Mouse (Mus musculus): ENCODE results near the gene Clec16a. TPM values are rescaled to one million over a fixed set of nuclear protein-coding genes. Genes with fewer than 3 reads are reported as not detected.

The Clec16a gene
- polyA plus RNA-seq (2015; fragmentation: Illumina TruSeq; extraction: RNeasy Lipid Tissue Mini Kit (QIAGEN cat#74804); ENCODE audit: low read depth, low replicate concordance), result 46.7 TPM

GRCm38 (mm10) chr16:10544995-10545622, at the start of gene Clec16a:
Gene Clec16a (plus strand): TSS chr16:10545339.

GRCm38 (mm10) chr16:10542698-10543365, 2.3 kb upstream of the Clec16a start, which contains the start of gene Dexi:
Gene Dexi (minus strand): TSS chr16:10543054.

DNA sequence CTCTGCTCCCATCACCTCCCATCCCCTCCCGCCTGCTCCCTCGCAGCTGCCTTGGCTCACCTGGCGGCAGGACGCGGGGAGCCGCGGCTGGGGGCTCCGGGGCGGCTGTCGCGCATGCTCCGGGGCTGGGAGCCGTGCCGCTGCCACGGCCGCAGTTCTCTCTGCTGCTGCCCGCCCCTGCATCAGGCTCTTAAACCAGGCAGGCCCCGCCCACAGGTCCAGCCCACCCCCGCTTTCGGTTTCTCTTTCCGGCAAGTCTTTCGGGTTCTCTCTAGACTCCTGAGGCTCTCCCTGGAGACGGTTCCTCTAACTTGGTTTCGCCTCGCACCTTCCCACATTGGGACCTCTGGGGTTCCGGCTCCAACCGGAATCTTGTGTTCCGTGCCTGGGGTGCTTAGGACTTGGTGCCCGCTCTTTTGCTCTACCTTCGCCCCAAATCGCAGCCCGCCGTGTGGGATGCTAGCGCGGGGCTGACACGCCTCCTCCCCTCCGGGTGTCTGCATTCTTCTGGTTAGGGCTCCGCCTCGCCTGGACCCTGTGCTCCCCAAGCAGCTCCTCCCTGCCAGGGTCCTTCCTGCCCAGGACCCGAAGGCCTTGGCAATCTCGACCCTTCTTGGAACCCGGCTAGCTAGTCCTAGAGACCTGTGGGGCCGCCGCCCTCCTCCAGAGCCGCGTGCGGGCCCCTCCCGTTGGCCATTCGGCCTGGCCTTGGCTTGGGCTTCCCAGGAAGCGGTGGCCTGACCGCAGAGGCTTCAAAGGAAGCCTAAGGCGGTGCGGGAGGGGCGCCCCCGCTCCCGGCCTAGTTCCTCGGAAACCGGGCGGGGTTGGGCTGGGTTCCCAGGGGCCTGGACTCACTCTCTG, 240.5 kb downstream of the Clec16a start, which contains the start of gene Socs1:
Gene Socs1 (minus strand): TSS at position 166 of the 861 bp plus-strand sequence.

GRCm38 (mm10) chr16:10788271-10788670, 243.1 kb downstream of the Clec16a start, which contains the start of gene Tnp2:
Gene Tnp2 (minus strand): TSS chr16:10788660.

GRCm38 (mm10) chr16:10790702-10791101, 245.6 kb downstream of the Clec16a start, which contains the start of gene Prm3:
Gene Prm3 (minus strand): TSS chr16:10790914.

Other genes with a start within 250 kb of the Clec16a start
- 19.5 TPM for gene Emp2, start 231.4 kb upstream of the Clec16a start, polyA plus RNA-seq (2015; fragmentation: Illumina TruSeq; extraction: RNeasy Lipid Tissue Mini Kit (QIAGEN cat#74804); ENCODE audit: low read depth, low replicate concordance)
- gene Tekt5, start 149.8 kb upstream of the Clec16a start, polyA plus RNA-seq (2015; fragmentation: Illumina TruSeq; extraction: RNeasy Lipid Tissue Mini Kit (QIAGEN cat#74804); ENCODE audit: low read depth, low replicate concordance), result 12.8 TPM
- 25.1 TPM for gene Nubp1, start 133.4 kb upstream of the Clec16a start, polyA plus RNA-seq (2015; fragmentation: Illumina TruSeq; extraction: RNeasy Lipid Tissue Mini Kit (QIAGEN cat#74804); ENCODE audit: low read depth, low replicate concordance)
- gene Tvp23a, start 98.0 kb upstream of the Clec16a start, polyA plus RNA-seq (2015; fragmentation: Illumina TruSeq; extraction: RNeasy Lipid Tissue Mini Kit (QIAGEN cat#74804); ENCODE audit: low read depth, low replicate concordance), result 32.2 TPM
- not detected for gene Ciita, start 65.3 kb upstream of the Clec16a start, polyA plus RNA-seq (2015; fragmentation: Illumina TruSeq; extraction: RNeasy Lipid Tissue Mini Kit (QIAGEN cat#74804); ENCODE audit: low read depth, low replicate concordance)
- gene Dexi, start 2.3 kb upstream of the Clec16a start, polyA plus RNA-seq (2015; fragmentation: Illumina TruSeq; extraction: RNeasy Lipid Tissue Mini Kit (QIAGEN cat#74804); ENCODE audit: low read depth, low replicate concordance), result 60.5 TPM
- 0.42 TPM for gene Socs1, start 240.2 kb downstream of the Clec16a start, polyA plus RNA-seq (2015; fragmentation: Illumina TruSeq; extraction: RNeasy Lipid Tissue Mini Kit (QIAGEN cat#74804); ENCODE audit: low read depth, low replicate concordance)
- not detected for gene Tnp2, start 243.3 kb downstream of the Clec16a start, polyA plus RNA-seq (2015; fragmentation: Illumina TruSeq; extraction: RNeasy Lipid Tissue Mini Kit (QIAGEN cat#74804); ENCODE audit: low read depth, low replicate concordance)
- gene Prm3, start 245.6 kb downstream of the Clec16a start, polyA plus RNA-seq (2015; fragmentation: Illumina TruSeq; extraction: RNeasy Lipid Tissue Mini Kit (QIAGEN cat#74804); ENCODE audit: low read depth, low replicate concordance), result not detected

All from brain, adult 10 weeks (tissue).